Mouse (Mus musculus) spleen, postnatal 10 days (tissue): Measurements from ENCODE around the gene Tdrd9.

ENCODE experiments used
- DNase-seq, 2 experiments: peaks; one replicate each; pipeline ENCODE4 v3.0.0; 2021 to 2022; ENCODE audit warnings: low spot score in 2 of 2

Gene Tdrd9

GRCm38 (mm10) chr12:111958101-111958865, 13.1 kb upstream of the Tdrd9 start:
- DNase-seq, result peak; percentile 70 to 84

- no peak for DNase-seq
Observed at GRCm38 (mm10) chr12:111963339-111963738, 8.0 kb upstream of the Tdrd9 start.

DNA sequence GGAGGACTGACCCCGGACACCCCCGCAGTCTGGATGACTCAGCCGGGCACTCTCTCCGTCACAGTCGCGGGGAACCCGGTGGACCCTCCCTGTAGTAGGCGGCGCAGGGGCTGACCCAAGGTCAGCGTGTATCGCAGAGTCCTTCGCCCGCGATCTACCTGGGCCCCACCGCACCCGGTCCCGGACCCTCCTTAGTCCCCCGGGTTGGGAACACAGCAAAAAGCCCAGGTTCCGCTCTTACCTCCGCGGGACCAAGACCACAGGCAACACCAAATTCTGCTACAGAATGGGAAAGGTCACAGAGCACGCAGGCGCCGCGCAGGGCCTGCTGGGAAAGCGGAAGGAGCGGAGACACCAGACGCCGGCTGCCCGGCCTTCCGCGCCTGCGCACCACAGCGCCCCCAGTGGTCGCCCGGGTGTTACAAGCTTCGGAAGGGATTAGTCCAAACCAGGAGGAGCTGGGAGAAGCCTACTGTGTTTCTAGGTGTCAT, 4.6 kb upstream of the Tdrd9 start, which contains the start of gene Atp5mpl:
Gene Atp5mpl (minus strand): TSS at position 295 of the 491 bp plus-strand sequence.
- peak; percentile 98 for DNase-seq

DNA sequence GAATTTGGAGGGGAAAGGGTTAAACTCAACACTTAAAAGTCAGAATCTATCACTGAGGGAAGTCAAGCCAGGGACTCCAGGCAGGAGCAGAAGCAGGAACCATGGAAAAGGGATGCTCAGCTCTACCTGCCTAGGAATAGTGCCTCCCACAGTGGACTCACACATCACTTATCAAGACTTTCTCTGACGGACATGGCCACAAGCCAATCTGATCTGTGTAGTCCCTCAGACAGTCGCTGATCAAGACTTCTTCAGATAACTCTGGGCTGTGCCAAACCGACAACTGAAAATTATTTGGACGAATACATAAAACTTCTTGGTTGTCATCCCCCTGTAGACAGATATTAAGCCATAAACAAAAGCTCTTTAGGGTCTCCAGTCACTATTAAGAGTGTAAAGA, 1.3 kb upstream of the Tdrd9 start:
- no peak for DNase-seq

GRCm38 (mm10) chr12:111972504-111972903, 1.1 kb downstream of the Tdrd9 start:
- no peak for DNase-seq

DNA sequence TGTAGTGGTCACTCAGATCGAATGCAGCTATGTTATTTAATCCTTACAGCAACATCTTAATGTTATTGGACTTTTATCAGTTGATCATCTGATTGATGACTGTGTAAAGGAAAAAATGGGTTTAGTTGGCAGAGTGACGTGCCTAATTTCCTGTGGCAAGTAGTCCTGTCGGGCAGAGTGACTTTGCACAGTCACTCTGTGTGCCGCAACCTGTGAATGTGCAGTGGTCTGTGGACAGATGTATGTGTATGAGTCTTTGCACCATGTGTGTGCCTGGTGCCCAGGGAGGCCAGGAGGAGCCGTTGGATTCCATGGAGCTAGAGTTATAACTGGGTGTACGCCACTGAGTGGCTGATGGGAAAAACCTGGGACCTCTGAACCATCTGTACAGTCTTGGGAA, 3.2 kb downstream of the Tdrd9 start:
- DNase-seq, result no peak

DNA sequence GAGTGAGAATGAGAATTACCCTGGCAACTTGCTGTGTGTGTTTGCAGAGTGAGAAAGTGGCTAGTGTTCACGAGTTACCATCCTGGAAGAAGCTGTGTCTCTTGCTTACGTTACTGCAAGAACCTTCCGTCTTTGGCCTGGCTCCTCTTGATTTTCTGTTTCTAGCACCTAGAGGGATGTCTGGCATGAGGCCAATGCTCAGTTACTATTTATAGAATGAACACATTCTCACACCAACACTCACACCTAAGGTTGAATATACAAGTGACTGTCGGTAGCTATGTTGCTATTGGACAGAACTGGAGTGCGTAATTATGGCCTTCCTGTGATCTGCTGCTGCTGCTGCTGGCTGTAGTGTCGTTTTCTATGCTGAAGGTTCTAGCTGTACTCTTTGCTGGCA, 5.8 kb downstream of the Tdrd9 start:
- no peak for DNase-seq

GRCm38 (mm10) chr12:111978274-111978673, 6.9 kb downstream of the Tdrd9 start:
- DNase-seq, result no peak

DNA sequence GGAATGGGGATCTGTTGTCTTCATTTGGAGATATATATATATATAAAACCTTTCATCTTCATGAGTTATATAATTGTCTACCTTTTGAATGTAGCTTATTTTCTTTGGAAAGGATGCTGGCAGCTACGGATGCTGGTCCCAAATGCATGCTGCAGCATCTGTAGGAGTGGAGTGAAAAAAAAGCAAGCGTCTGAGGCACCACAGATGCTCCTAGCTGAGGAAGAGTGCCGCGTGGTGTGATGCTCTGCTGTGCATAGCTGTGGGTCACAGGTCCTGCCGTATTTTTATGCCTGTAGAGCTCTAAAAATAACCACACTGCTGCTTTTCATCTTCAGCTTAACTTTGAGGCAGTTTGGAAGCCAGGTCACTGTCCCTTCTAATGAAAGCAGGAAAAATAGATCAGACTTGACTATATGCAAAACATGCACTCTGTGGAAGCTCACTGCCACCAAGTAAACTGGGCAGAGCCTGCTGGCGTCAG, 9.6 kb downstream of the Tdrd9 start, which contains the start of gene Rd3l:
Gene Rd3l (minus strand): TSS at position 431 of the 481 bp plus-strand sequence.
- DNase-seq, result no peak

DNA sequence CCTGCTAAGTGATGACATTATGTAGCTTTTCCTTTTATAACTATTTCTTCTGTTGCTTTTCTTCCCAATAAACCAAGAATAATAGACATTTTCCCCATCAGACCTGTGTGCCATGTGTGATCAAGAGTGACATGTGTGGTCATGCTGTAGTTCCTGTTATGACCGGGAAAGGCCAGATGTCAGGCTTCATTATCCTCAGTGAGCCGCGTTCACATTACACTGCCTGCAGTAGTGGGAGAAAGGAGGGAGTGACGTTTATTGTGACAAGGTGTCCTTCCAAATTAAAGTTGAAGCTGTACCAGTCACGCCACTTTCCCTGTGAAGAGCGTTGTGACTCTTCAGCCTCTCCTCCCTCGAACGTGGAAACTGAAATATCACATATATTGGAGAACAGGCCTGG, 10.5 kb downstream of the Tdrd9 start:
- no peak for DNase-seq

GRCm38 (mm10) chr12:111983165-111983564, 11.8 kb downstream of the Tdrd9 start:
- DNase-seq, result no peak

GRCm38 (mm10) chr12:111986756-111987155, 15.4 kb downstream of the Tdrd9 start:
- DNase-seq, result no peak

- DNase-seq, result no peak
Observed at GRCm38 (mm10) chr12:111992626-111993025, 21.3 kb downstream of the Tdrd9 start.

DNA sequence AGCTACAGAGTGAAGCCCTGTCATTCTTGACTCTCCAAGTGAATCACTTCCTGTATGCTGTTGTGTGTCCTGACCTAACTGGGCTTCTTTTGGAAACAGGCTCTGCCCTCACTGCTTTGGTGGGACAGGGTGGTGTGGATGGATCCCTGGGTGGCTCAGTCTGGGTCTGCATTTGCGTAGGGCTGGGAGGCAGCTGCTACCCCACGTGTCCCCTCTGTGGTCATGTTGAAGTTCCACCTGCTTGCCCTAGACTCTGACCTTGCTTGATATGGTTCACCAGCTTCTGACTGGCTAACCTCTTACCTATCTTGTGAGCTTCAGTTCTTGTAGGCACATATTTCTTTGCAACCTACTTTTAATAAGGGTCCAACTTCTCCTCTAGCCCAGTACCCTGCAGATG, 23.8 kb downstream of the Tdrd9 start:
- DNase-seq, result peak in 1 of 2 experiments; percentile 7

DNA sequence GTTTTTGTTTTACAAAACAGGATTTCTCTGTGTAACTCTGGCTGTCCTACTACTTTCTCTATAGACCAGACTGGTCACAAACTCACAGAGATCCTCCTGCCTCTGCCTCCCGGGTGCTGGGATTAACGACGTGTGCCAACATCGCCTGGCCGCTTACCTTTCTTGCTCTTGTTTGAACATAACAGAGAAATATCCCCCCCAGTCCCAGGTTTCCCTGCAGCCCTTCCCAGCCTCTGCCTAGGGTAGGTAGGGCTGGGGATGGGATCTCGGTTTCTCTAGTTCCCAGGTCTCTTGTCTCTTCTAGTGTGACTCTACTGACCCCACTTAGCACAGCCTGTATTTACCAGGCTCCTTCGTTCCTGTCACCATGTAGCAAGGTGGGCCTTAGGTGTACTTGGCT, 28.4 kb downstream of the Tdrd9 start:
- no peak for DNase-seq

DNA sequence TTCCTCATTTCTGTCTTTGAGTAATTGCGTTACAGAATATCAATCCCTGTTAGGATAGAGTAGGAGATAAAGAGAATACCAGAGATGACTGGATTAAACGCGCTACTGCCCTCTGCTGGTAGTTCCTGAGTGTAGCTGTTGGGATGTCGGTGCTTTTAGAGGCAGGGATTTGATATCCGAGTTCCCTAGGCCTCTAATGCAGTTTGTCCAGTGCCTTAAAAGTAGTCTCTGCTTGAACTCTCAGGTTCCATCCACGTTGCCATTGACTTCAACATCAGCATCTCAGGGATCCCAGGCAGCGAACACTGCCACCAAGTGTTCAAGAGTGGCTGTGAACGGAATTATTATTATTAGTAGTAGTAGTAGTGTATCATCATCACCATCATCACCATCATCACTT, 29.9 kb downstream of the Tdrd9 start:
- peak; percentile 39 to 75 for DNase-seq

DNA sequence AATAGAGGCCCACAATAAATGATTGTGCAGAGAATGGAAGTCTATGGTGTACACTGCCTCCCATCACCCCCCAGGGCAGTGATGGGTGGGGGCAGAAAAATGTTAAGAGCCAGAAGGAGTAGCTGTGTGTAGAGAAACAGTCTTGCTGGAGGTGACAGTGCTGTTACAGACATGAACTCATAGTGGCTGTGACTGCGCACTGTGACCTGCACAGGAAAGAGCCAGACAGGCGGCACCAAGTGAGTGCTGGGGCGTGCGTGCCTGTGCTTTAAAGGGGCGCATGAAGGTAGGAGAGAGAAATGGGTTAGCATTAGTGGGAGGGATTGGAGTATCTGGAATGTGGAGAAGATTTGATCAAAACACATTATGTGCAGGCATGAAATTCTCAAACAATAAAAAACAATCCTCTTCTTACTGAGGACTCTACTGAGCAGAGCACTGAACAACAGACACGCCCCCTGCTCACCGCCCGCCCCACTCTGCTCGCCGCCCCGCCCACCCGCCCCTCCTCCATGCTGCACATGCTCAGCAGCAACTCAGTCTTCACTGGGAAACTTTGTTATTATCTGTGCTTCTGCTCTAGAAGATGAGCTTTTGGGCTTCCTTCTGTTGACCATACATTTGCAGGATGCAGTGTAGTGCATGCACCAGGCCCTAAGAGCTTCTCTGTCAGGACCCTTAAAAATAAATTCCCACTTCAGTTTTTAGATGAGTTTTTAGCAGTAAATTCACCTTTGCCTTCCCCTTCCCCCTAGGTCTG, 41.3 kb downstream of the Tdrd9 start:
- no peak for DNase-seq

DNA sequence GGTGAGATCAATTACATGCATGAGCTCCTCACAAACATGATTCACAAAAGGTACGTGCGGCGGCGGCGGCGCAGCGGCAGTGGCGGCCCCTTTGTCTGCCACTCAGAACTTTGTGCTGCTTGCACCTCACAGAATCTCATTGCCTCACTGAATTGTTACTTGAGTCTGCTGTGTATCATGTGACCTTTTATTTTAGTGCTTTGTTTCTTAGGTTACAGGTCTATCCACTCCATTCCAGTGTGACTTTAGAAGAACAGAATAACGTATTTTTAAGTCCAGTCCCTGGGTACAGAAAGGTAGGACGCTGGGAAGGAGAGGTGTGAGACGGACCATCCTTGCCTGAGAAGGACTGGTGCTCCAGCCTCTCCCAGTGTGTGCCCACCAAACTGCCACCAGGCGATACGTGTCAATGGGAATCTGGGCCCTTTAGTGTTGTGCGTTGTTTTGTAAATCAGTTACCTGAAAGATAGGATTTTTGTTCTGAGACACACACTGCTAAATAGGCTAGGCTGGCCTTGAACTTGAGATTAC, 42.0 kb downstream of the Tdrd9 start:
- no peak for DNase-seq

- DNase-seq, result no peak
Observed at GRCm38 (mm10) chr12:112016346-112016745, 45.0 kb downstream of the Tdrd9 start.

DNA sequence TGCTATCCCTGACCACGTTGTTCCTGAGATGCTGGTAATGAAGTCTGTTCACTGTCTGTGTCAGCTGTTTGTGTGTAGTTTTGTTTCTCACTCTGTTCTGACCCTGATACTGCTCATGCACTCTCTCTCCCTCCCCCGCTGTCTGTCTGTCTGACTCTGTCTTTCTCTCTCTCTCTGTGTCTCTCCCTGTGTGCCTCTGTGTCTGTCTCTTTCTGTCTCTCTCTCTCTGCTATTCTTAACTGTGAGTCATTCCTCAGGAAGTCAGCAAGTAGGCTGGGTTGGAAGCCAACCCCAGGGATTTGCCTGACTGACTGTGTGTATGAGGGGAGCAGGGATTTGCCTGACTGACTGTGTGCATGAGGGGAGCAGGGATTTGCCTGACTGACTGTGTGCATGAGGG, 51.9 kb downstream of the Tdrd9 start:
- DNase-seq, result no peak

DNA sequence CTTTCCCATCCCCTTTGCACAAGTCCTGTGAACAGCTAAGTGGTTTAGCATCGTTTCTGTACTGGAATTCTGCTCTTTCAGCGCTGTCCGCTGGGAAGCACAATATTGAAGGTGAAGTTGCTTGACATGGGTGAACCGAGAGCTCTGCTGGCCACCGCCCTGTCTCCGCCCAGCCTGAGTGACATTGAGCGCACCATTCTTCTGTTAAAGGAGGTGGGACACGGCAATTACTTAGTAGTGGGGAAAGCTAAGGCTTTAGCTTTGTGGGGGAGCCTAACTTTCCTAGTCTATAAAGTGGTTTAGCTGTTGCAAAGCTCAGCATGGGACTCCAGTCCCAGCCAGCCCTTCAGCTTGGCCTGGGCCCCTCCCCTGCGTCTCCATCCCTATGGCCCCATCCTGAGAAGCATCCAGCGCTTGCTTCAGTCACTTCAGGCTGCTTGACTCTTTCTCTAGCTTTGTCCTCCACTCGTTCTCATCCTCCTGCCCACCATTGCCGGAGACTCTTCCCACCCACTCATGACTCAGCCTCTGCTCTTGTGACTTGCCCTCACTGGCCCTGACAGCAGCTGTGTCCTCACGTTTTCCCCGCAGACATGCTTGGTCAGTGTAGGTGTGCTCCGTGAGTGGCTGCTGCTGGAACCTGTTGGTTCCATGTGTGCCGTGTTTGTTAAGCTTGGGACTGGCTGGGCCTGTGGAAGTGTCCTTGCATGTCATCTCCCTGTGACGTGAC, 53.4 kb downstream of the Tdrd9 start:
- no peak for DNase-seq

GRCm38 (mm10) chr12:112025457-112025856, 54.1 kb downstream of the Tdrd9 start:
- DNase-seq, result no peak
